ENCODE assay signal across 17 mouse cellular contexts in genomic region chr12:86692471-86693356, GRCm38 (mm10). TPM values are rescaled to one million over a fixed set of nuclear protein-coding genes. Genes with fewer than 3 reads are reported as not detected.
A peak's percentile ranks its signal among the peaks of the same experiment; 100 is the strongest.
DNase-seq lines count a peak whose midpoint lies in the region; ATAC-seq and TF ChIP-seq lines count a peak whose summit lies in the region.
"Had no signal": no experiment of that assay in that cellular context is flagged by ENCODE, and none has a peak within 500 bp of the region (broad histone marks: within the 10 kb centered on the region; RNA-seq: fewer than 3 reads in every experiment).

No protein-coding gene starts in this region.

- no peaks in the 10 kb centered on the region for H3K27me3 ChIP-seq in forebrain, postnatal 0 days (ENCODE audit: insufficient read depth, low read length)
- no peaks in the 10 kb centered on the region for H3K27me3 ChIP-seq in forebrain, embryonic 10.5 days (ENCODE audit: poor library complexity, severe bottlenecking)
- H3K27me3 ChIP-seq in megakaryocyte, embryonic 14.5 days (replicated peaks): no peaks in the 10 kb centered on the region
- H3K27me3 ChIP-seq in stomach, embryonic 16.5 days (ENCODE audit: control insufficient read depth, insufficient read depth, low read length): no peaks in the 10 kb centered on the region
- H3K27me3 ChIP-seq in liver, embryonic 11.5 days (replicated peaks; ENCODE audit: control insufficient read depth, insufficient read depth, low read length): no peaks in the 10 kb centered on the region
- no peaks in the 10 kb centered on the region for H3K27me3 ChIP-seq in midbrain, embryonic 11.5 days (ENCODE audit: control insufficient read depth, insufficient read depth, low read length)
- H3K27me3 ChIP-seq: embryonic facial prominence, embryonic 12.5 days; midbrain, embryonic 12.5 days had no signal

- intact Hi-C loops in heart, postnatal 25 days (cut with DNase I): no loop called here

- ATAC-seq in forebrain, postnatal 0 days: no peak
- no peak for ATAC-seq in megakaryocyte, adult 5-6 weeks (ENCODE audit: poor library complexity, severe bottlenecking)
- no peak for ATAC-seq in stomach, embryonic 16.5 days (ENCODE audit: insufficient read depth, low FRiP score)
- ATAC-seq in liver, embryonic 11.5 days (replicated peaks; ENCODE audit: low FRiP score): no peak
- ATAC-seq in midbrain, embryonic 11.5 days (ENCODE audit: low FRiP score): no peak

- no peak overlapping the region for H3K4me2 ChIP-seq in forebrain, postnatal 0 days (ENCODE audit: low read depth)
- H3K4me2 ChIP-seq in stomach, embryonic 16.5 days (ENCODE audit: low read depth, low read length): no peak overlapping the region
- no peak overlapping the region for H3K4me2 ChIP-seq in liver, embryonic 11.5 days
- H3K4me2 ChIP-seq in midbrain, embryonic 11.5 days: no peak overlapping the region
- H3K4me2 ChIP-seq: embryonic facial prominence, embryonic 12.5 days; midbrain, embryonic 12.5 days had no signal

- H3K27ac ChIP-seq in forebrain, postnatal 0 days (ENCODE audit: low read depth, low read length): peak overlapping the region; percentile 15; the same call in 1 of the 2 replicates
- H3K27ac ChIP-seq in forebrain, embryonic 10.5 days: no peak overlapping the region
- 0 out of 2 replicates have a peak overlapping the region, but pooled peaks have one; percentile 17 for H3K27ac ChIP-seq in stomach, embryonic 16.5 days (ENCODE audit: low read length)
- H3K27ac ChIP-seq in liver, embryonic 11.5 days (ENCODE audit: low read depth, low read length): no peak overlapping the region
- no peak overlapping the region for H3K27ac ChIP-seq in midbrain, embryonic 11.5 days (ENCODE audit: low read depth, low read length)
- H3K27ac ChIP-seq: embryonic facial prominence, embryonic 12.5 days; midbrain, embryonic 12.5 days had no signal

- H3K36me3 ChIP-seq in forebrain, postnatal 0 days (ENCODE audit: insufficient read depth): peaks cover 77% of the 10 kb centered on the region
- peaks cover 85% of the 10 kb centered on the region for H3K36me3 ChIP-seq in forebrain, embryonic 10.5 days (replicated peaks)
- peaks cover 84% of the 10 kb centered on the region for H3K36me3 ChIP-seq in megakaryocyte, embryonic 14.5 days (replicated peaks; ENCODE audit: low read length)
- H3K36me3 ChIP-seq in stomach, embryonic 16.5 days (ENCODE audit: control insufficient read depth, insufficient read depth, low read length): no peaks in the 10 kb centered on the region
- H3K36me3 ChIP-seq in liver, embryonic 11.5 days (ENCODE audit: control insufficient read depth, insufficient read depth, low read length): peaks cover 3% of the 10 kb centered on the region; the same call in 1 of the 2 replicates
- H3K36me3 ChIP-seq in midbrain, embryonic 11.5 days (ENCODE audit: control insufficient read depth, insufficient read depth, low read length): peaks cover 7% of the 10 kb centered on the region

- no peak for DNase-seq in forebrain, postnatal 0 days
- DNase-seq in forebrain, embryonic 10.5 days (ENCODE audit: extremely low spot score, low spot score): no peak
- DNase-seq in heart, postnatal 25 days (ENCODE audit: low spot score): peak; percentile 52
- no peak for DNase-seq in liver, embryonic 11.5 days (ENCODE audit: low spot score)
- DNase-seq in midbrain, embryonic 11.5 days (ENCODE audit: low spot score, missing footprints): no peak
- DNase-seq: adrenal gland, adult 8-10 months; layer of hippocampus, adult 9-11 months had no signal

- H3K9me3 ChIP-seq in forebrain, postnatal 0 days (ENCODE audit: low read length): no peaks in the 10 kb centered on the region
- H3K9me3 ChIP-seq in forebrain, embryonic 10.5 days: peaks cover 8% of the 10 kb centered on the region; the same call in 1 of the 2 replicates
- no peaks in the 10 kb centered on the region for H3K9me3 ChIP-seq in megakaryocyte, embryonic 14.5 days
- H3K9me3 ChIP-seq in stomach, embryonic 16.5 days (replicated peaks; ENCODE audit: control insufficient read depth, low read length): no peaks in the 10 kb centered on the region
- no peaks in the 10 kb centered on the region for H3K9me3 ChIP-seq in liver, embryonic 11.5 days (ENCODE audit: control insufficient read depth, low read length)
- H3K9me3 ChIP-seq in midbrain, embryonic 11.5 days (ENCODE audit: control insufficient read depth, low read length): no peaks in the 10 kb centered on the region
- H3K9me3 ChIP-seq: embryonic facial prominence, embryonic 12.5 days; midbrain, embryonic 12.5 days had no signal

- H3K4me3 ChIP-seq in forebrain, postnatal 0 days (ENCODE audit: low read depth, low read length): no peak overlapping the region
- H3K4me3 ChIP-seq in forebrain, embryonic 10.5 days: no peak overlapping the region
- peak overlapping the region; percentile 10 for H3K4me3 ChIP-seq in megakaryocyte, embryonic 14.5 days (replicated peaks)
- no peak overlapping the region for H3K4me3 ChIP-seq in stomach, embryonic 16.5 days (replicated peaks; ENCODE audit: low read length)
- no peak overlapping the region for H3K4me3 ChIP-seq in liver, embryonic 11.5 days (ENCODE audit: low read depth, low read length)
- H3K4me3 ChIP-seq in midbrain, embryonic 11.5 days (ENCODE audit: low read depth, low read length): no peak overlapping the region
- H3K4me3 ChIP-seq: embryonic facial prominence, embryonic 12.5 days; midbrain, embryonic 12.5 days had no signal

- no peak overlapping the region for H3K9ac ChIP-seq in forebrain, postnatal 0 days
- no peak overlapping the region for H3K9ac ChIP-seq in stomach, embryonic 16.5 days (ENCODE audit: low read length)
- H3K9ac ChIP-seq in liver, embryonic 11.5 days (ENCODE audit: low read depth, low read length): no peak overlapping the region
- H3K9ac ChIP-seq in midbrain, embryonic 11.5 days (ENCODE audit: low read length): no peak overlapping the region
- H3K9ac ChIP-seq: embryonic facial prominence, embryonic 12.5 days; midbrain, embryonic 12.5 days had no signal

- TF ChIP-seq CTCF in forebrain, postnatal 0 days (IDR thresholded peaks at IDR 0.05; ENCODE audit: low read depth): no peak

- WGBS in forebrain, postnatal 0 days: 69% methylated on average over 5 of the region's 5 CpGs
- 65% methylated on average over 5 of the region's 5 CpGs for WGBS in forebrain, embryonic 10.5 days
- WGBS in stomach, embryonic 16.5 days: 52% methylated on average over 5 of the region's 5 CpGs
- WGBS in liver, embryonic 11.5 days: 67% methylated on average over 5 of the region's 5 CpGs
- WGBS in midbrain, embryonic 11.5 days: 69% methylated on average over 5 of the region's 5 CpGs

- H3K4me1 ChIP-seq in forebrain, postnatal 0 days (ENCODE audit: insufficient read depth): no peaks in the 10 kb centered on the region
- H3K4me1 ChIP-seq in forebrain, embryonic 10.5 days: peaks cover 13% of the 10 kb centered on the region
- peaks cover 100% of the 10 kb centered on the region for H3K4me1 ChIP-seq in megakaryocyte, embryonic 14.5 days
- H3K4me1 ChIP-seq in stomach, embryonic 16.5 days (ENCODE audit: control insufficient read depth, insufficient read depth, low read length): peaks cover 8% of the 10 kb centered on the region
- peaks cover 8% of the 10 kb centered on the region for H3K4me1 ChIP-seq in liver, embryonic 11.5 days (replicated peaks; ENCODE audit: control insufficient read depth, insufficient read depth, low read length)
- H3K4me1 ChIP-seq in midbrain, embryonic 11.5 days (ENCODE audit: control insufficient read depth, insufficient read depth, low read length): no peaks in the 10 kb centered on the region
- H3K4me1 ChIP-seq: embryonic facial prominence, embryonic 12.5 days; midbrain, embryonic 12.5 days had no signal

RNA-seq across cellular contexts. Expression of gene Vash1, which starts 14.2 kb away (rescaled TPM):
- 93.0 and 96.3 TPM in 2 replicates for total RNA-seq in forebrain, postnatal 0 days (2014; rRNA removed)
- polyA plus RNA-seq in forebrain, postnatal 0 days (2015; fragmentation: Nextera tagmentation; extraction: Ambion mirVana): 25.7 and 33.2 TPM in 2 replicates
- 13.6 and 15.6 TPM in 2 replicates for polyA plus RNA-seq in forebrain, embryonic 10.5 days (2016; fragmentation: Nextera tagmentation; extraction: Ambion mirVana)
- 52.4 and 71.7 TPM in 2 replicates for polyA plus RNA-seq in megakaryocyte, embryonic 14.5 days (2012; ENCODE audit: insufficient read depth, low replicate concordance)
- total RNA-seq in megakaryocyte, adult 5-6 weeks (2015): not detected in 2 replicates
- 0.16 TPM in 1 of 2 replicates, not detected in the other for total RNA-seq in megakaryocyte, adult 5-6 weeks (2017)
- 10 to 100 TPM; 19.4 to 21.0 TPM for total RNA-seq in heart, postnatal 25 days (2021)
- polyA plus RNA-seq in stomach, embryonic 16.5 days (2015; fragmentation: Nextera tagmentation; extraction: Ambion mirVana): 5.2 and 6.8 TPM in 2 replicates
- 4.7 and 5.6 TPM in 2 replicates for polyA plus RNA-seq in liver, embryonic 11.5 days (2014; fragmentation: Nextera tagmentation; extraction: Ambion mirVana)
- 21.7 and 22.7 TPM in 2 replicates for polyA plus RNA-seq in midbrain, embryonic 11.5 days (2014; fragmentation: Nextera tagmentation; extraction: Ambion mirVana)
- total RNA-seq: neutrophil, adult 5-6 weeks had no signal

RNA-seq across cellular contexts. Expression of gene Angel1, which starts 33.5 kb away (rescaled TPM):
- total RNA-seq in forebrain, postnatal 0 days (2014; rRNA removed): 4.5 and 6.5 TPM in 2 replicates
- polyA plus RNA-seq in forebrain, postnatal 0 days (2015; fragmentation: Nextera tagmentation; extraction: Ambion mirVana): 6.2 and 7.1 TPM in 2 replicates
- 15.2 and 15.8 TPM in 2 replicates for polyA plus RNA-seq in forebrain, embryonic 10.5 days (2016; fragmentation: Nextera tagmentation; extraction: Ambion mirVana)
- 1.2 and 3.2 TPM in 2 replicates for polyA plus RNA-seq in megakaryocyte, embryonic 14.5 days (2012; ENCODE audit: insufficient read depth, low replicate concordance)
- 0.22 and 1.1 TPM in 2 replicates for total RNA-seq in megakaryocyte, adult 5-6 weeks (2015)
- 0.37 and 0.66 TPM in 2 replicates for total RNA-seq in megakaryocyte, adult 5-6 weeks (2017)
- 1 to 10 TPM; 3.4 to 3.5 TPM for total RNA-seq in heart, postnatal 25 days (2021)
- polyA plus RNA-seq in stomach, embryonic 16.5 days (2015; fragmentation: Nextera tagmentation; extraction: Ambion mirVana): 8.8 and 9.4 TPM in 2 replicates
- 4.0 and 4.5 TPM in 2 replicates for polyA plus RNA-seq in liver, embryonic 11.5 days (2014; fragmentation: Nextera tagmentation; extraction: Ambion mirVana)
- 12.2 and 12.5 TPM in 2 replicates for polyA plus RNA-seq in midbrain, embryonic 11.5 days (2014; fragmentation: Nextera tagmentation; extraction: Ambion mirVana)

RNA-seq across cellular contexts. Expression of gene Lrrc74a, which starts 41.5 kb away (rescaled TPM):
- not detected in 2 replicates for total RNA-seq in forebrain, postnatal 0 days (2014; rRNA removed)
- polyA plus RNA-seq in forebrain, postnatal 0 days (2015; fragmentation: Nextera tagmentation; extraction: Ambion mirVana): not detected in 2 replicates
- not detected in 2 replicates for polyA plus RNA-seq in forebrain, embryonic 10.5 days (2016; fragmentation: Nextera tagmentation; extraction: Ambion mirVana)
- polyA plus RNA-seq in megakaryocyte, embryonic 14.5 days (2012; ENCODE audit: insufficient read depth, low replicate concordance): not detected in 2 replicates
- total RNA-seq in megakaryocyte, adult 5-6 weeks (2015): not detected in 2 replicates
- total RNA-seq in megakaryocyte, adult 5-6 weeks (2017): not detected in 2 replicates
- total RNA-seq in heart, postnatal 25 days (2021): not detected
- not detected in 2 replicates for polyA plus RNA-seq in stomach, embryonic 16.5 days (2015; fragmentation: Nextera tagmentation; extraction: Ambion mirVana)
- not detected in 2 replicates for polyA plus RNA-seq in liver, embryonic 11.5 days (2014; fragmentation: Nextera tagmentation; extraction: Ambion mirVana)
- not detected in 2 replicates for polyA plus RNA-seq in midbrain, embryonic 11.5 days (2014; fragmentation: Nextera tagmentation; extraction: Ambion mirVana)
- total RNA-seq: adrenal gland, adult 8-10 months; neutrophil, adult 5-6 weeks had no signal
- polyA plus RNA-seq: C2C12; embryonic facial prominence, embryonic 12.5 days; heart, embryonic 14.5 days; limb, embryonic 14.5 days; midbrain, embryonic 12.5 days; small intestine, adult 2 months had no signal

Comparison
In these comparisons a context has a peak if more than half of its experiments do, and no peak if none do; other contexts are left out.
1. H3K27ac ChIP-seq: peak in forebrain, postnatal 0 days (single experiment) and stomach, embryonic 16.5 days (single experiment); none in forebrain, embryonic 10.5 days (single experiment), liver, embryonic 11.5 days (single experiment) and midbrain, embryonic 11.5 days (single experiment).